Mouse (Mus musculus) testis, adult 2 months (tissue): Measurements from ENCODE around the gene Mmp28.

Experiments used
- CTCF ChIP-seq: fragments of 200-500 bp; IDR thresholded peaks from 2 replicates; pipeline ENCODE4 v1.5.1; 2012; ENCODE audit warnings: low read depth, mild to moderate bottlenecking, inconsistent platforms, low read length, moderate library complexity; ENCODE audit not compliant: control insufficient read depth, insufficient read depth, insufficient replicate concordance
- POLR2A ChIP-seq: fragments of 200-500 bp; IDR thresholded peaks from 2 replicates; pipeline ENCODE4 v1.6.1; 2012; ENCODE audit warnings: low read depth, mild to moderate bottlenecking, inconsistent platforms, low read length, moderate library complexity; ENCODE audit not compliant: control insufficient read depth

DNA sequence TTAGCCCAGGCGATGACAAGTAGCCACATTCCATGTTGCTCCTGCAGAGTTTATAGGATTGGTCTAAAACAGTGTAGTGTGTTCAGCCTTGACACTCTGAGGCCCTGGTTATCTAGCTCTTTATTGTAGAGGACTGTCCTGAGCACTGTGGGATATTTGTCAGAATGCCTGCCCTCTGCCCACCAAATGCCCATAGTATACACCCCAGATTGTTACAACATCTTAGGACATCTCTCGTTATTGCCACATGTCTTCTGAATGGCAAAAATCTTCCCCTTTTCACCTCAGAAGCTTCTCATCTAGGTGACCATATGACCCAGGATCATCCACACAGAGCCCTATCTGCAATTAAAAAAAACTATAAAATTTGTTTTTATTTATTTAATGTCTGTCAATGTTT, 30.3 kb downstream of the Mmp28 start:
- no peak for TF ChIP-seq CTCF
- no peak for TF ChIP-seq POLR2A
